Mouse (Mus musculus) urinary bladder, adult 2 months (tissue): ENCODE measurements around the gene 5031439G07Rik. TPM values are rescaled to one million over a fixed set of nuclear protein-coding genes. Genes with fewer than 3 reads are reported as not detected.

Experiments used
- polyA plus RNA-seq: library from polyadenylated mRNA; depleted of rRNA; stranded (reverse); fragments of >200 nt; gene quantifications from 2 replicates; pipeline ENCODE4 v1.2.3, GENCODE M21; 2012; rRNA removed

The 5031439G07Rik gene
- polyA plus RNA-seq, 1 experiment: 21.5 TPM

Other genes starting within 250 kb of the 5031439G07Rik start
- 1.9 and 3.9 TPM in 2 replicates for gene Phf21b, start 132.5 kb downstream of the 5031439G07Rik start, polyA plus RNA-seq
- 0.52 and 0.63 TPM in 2 replicates for gene Gm29666, start 68.5 kb downstream of the 5031439G07Rik start, polyA plus RNA-seq
- 10.1 and 13.9 TPM in 2 replicates for gene Nup50, start 65.1 kb downstream of the 5031439G07Rik start, polyA plus RNA-seq
- 1,094 and 1,493 TPM in 2 replicates for gene Upk3a, start 28.6 kb upstream of the 5031439G07Rik start, polyA plus RNA-seq
- 45.2 and 45.9 TPM in 2 replicates for gene Fam118a, start 40.4 kb upstream of the 5031439G07Rik start, polyA plus RNA-seq
- gene Smc1b, start 143.4 kb upstream of the 5031439G07Rik start, polyA plus RNA-seq: 0.21 and 0.22 TPM in 2 replicates
- gene Ribc2, start 143.5 kb upstream of the 5031439G07Rik start, polyA plus RNA-seq: 0.63 and 0.83 TPM in 2 replicates
- gene Fbln1, start 217.4 kb upstream of the 5031439G07Rik start, polyA plus RNA-seq: 489 and 829 TPM in 2 replicates